Mouse (Mus musculus) forebrain, embryonic 11.5 days (tissue): ENCODE measurements around the gene Appbp2. TPM values are rescaled to one million over a fixed set of nuclear protein-coding genes. Genes with fewer than 3 reads are reported as not detected.

Experiments used
- ATAC-seq: fragments of 200-750 bp; cut with Nextera tagmentation; replicated peaks from 2 replicates; pipeline ENCODE4 v1.8.0; 2017; ENCODE audit warnings: moderate TSS enrichment; ENCODE audit not compliant: low FRiP score
- DNase-seq: peaks from one replicate; pipeline ENCODE4 v3.0.0-alpha.2; 2017; ENCODE audit warnings: low spot score
- H3K27ac ChIP-seq: fragments of 300-500 bp; sonication (generic); 2 replicates; pipeline ENCODE4 v1.5.1; 2014; ENCODE audit warnings: low read depth, low read length
- H3K27me3 ChIP-seq: fragments of 300-500 bp; sonication (generic); 2 replicates; pipeline ENCODE4 v1.6.1; 2014; ENCODE audit warnings: mild to moderate bottlenecking, low read length, mixed read lengths; ENCODE audit not compliant: control insufficient read depth, insufficient read depth
- H3K36me3 ChIP-seq: fragments of 300-500 bp; sonication (generic); 2 replicates; pipeline ENCODE4 v1.6.1; 2014; ENCODE audit warnings: mild to moderate bottlenecking, low read length, moderate library complexity, mixed read lengths; ENCODE audit not compliant: control insufficient read depth, insufficient read depth
- H3K4me1 ChIP-seq: fragments of 300-500 bp; sonication (generic); replicated peaks from 2 replicates; pipeline ENCODE4 v1.6.1; 2014; ENCODE audit warnings: low read length, mixed read lengths; ENCODE audit not compliant: control insufficient read depth, insufficient read depth
- H3K4me2 ChIP-seq: fragments of 300-500 bp; sonication (generic); 2 replicates; pipeline ENCODE4 v1.6.1; 2014; ENCODE audit warnings: low read depth, mild to moderate bottlenecking, low read length, moderate library complexity, mixed read lengths; ENCODE audit not compliant: severe bottlenecking
- H3K4me3 ChIP-seq: fragments of 300-500 bp; sonication (generic); 2 replicates; pipeline ENCODE4 v1.5.1; 2014; ENCODE audit warnings: low read depth, low read length
- H3K9ac ChIP-seq: fragments of 300-500 bp; sonication (generic); 2 replicates; pipeline ENCODE4 v1.6.1; 2014; ENCODE audit warnings: low read length
- H3K9me3 ChIP-seq: fragments of 300-500 bp; sonication (generic); 2 replicates; pipeline ENCODE4 v1.6.1; 2016; ENCODE audit warnings: low read length, mixed read lengths; ENCODE audit not compliant: control insufficient read depth
- WGBS: fragments of 180-500 bp; shearing (Covaris S2); extraction: QIAGEN DNeasy Blood & Tissue Kit; methylation state at CpG from one replicate; pipeline ENCODE4 v1.1.7; 2014; 5-methylcytosine and 5-hydroxymethylcytosine counted together
- polyA plus RNA-seq: library from polyadenylated mRNA; unstranded; fragments of >200 nt; fragmentation: Nextera tagmentation; extraction: Ambion mirVana; gene quantifications from 2 replicates; pipeline ENCODE4 v1.2.1, GENCODE M21; 2014

Appbp2 gene
- 60.9 and 61.3 TPM in 2 replicates for polyA plus RNA-seq

DNA sequence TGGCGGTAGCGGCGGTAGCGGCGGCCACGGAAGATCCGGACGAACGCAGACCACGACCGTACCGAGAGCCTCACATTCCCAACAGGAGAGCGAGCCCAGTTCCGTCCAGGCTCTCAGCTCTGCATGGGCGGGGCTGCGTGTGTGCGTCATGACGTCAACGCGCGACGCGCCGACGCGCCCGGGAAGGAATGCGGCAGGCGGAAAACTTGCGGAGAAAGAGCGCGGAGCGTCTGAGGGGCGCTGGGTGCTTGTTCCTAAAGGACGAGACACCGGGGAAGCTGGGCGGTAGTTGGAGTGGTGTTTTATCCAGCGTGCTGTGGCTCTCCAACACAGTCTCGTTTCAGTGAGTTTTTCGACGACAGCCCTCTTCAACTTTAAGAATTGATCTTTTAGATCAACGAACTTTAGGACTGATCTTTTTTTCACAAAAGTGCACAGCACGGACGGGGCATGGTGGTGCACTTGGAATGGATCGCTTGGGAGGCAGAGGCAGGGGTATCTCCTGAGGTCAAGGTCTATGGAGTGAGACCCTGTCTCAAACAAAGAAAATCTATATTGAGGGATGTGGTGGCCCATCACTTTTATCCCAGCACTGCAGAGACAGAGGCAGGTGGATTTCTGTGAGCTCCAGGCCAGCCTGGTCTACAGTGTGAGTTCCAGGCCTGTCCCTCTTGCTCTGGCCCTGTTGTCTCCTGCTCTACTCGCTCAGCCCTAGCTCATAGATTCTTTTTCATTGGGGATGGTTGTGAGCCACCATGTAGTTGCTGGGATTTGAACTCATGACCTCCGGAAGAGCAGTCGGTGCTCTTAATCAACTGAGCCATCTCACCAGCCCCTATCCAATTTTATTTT, at the start of gene Appbp2:
Gene Appbp2, minus strand, starts transcription at position 141 of the 852 bp plus-strand sequence.
- H3K9me3 ChIP-seq = no peaks in the 10 kb centered on the region
- peak; percentile 97 for DNase-seq
- H3K4me1 ChIP-seq = no peaks in the 10 kb centered on the region
- peak within 1 kb of the TSS; percentile 71 for H3K4me2 ChIP-seq
- no peaks in the 10 kb centered on the region for H3K27me3 ChIP-seq
- peak; percentile 97 for ATAC-seq
- H3K27ac ChIP-seq = peak within 1 kb of the TSS; percentile 99
- H3K4me3 ChIP-seq = peak within 1 kb of the TSS; percentile 99
- 6% methylated on average over 48 of the region's 48 CpGs for WGBS
- H3K36me3 ChIP-seq = no peaks in the 10 kb centered on the region
- peak within 1 kb of the TSS; percentile 95 for H3K9ac ChIP-seq

DNA sequence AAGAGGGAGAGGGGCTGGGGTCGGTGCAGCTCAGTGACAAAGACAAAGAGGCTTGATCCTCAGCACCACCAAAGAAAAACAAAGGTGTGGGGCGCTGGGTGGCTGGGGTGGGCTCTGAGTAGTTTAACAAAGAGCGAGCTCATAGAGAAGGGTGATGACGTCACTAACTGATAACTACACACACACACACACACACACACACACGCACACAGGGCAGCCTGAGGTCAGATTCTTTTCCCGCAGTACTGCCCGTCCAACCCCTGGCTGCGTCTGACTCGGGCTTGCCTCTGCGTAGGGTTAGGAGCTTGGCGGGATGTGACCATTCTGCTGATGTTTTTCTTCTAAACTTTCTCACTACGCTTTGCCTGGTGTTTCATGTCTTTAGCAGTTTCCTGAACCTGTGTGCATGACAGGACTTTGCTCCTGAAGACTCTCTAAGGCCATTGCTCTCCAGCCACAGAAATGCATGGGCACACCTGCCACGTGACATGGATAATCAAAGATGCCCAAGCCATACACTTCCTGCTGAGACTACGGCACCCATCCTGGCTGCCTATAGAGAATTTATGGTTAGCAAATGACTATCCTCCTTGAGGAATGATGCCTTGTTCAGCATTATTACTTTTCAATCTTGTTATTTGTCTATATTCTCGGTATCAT, 46.4 kb upstream of the Appbp2 start:
- Histone ChIP-seq H3K4me1 (no peaks in the 10 kb centered on the region), H3K27ac (no peak overlapping the region), H3K9me3 (no peaks in the 10 kb centered on the region), H3K36me3 (no peaks in the 10 kb centered on the region), H3K9ac (no peak overlapping the region), H3K4me2 (no peak overlapping the region), H3K4me3 (no peak overlapping the region), H3K27me3 (no peaks in the 10 kb centered on the region)
- DNase-seq (no peak), ATAC-seq (no peak)
- WGBS = 87% methylated on average over 15 of the region's 15 CpGs

DNA sequence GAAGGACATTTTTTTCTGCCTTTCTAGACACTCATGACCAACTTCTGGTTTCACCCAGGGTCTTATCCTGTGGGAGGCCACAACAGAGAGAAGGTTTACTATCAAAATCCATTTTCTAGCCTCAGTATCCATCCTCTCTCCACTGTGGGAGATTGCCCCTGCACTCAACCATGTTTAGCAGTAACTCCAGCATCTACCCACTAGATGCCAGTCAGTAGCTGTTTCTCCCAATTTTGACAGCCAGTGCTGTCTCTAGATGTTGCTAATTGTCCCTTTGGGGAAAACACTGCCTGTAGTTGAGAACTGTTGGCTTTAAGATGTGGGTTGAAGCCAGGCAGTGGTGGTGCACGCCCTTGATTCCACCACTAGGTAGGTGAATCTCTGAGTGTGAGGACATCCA, 43.2 kb upstream of the Appbp2 start:
- Histone ChIP-seq H3K27me3 (no peaks in the 10 kb centered on the region), H3K9me3 (no peaks in the 10 kb centered on the region; the same call in 1 of the 2 replicates), H3K9ac (no peak overlapping the region), H3K27ac (no peak overlapping the region), H3K4me1 (no peaks in the 10 kb centered on the region), H3K36me3 (no peaks in the 10 kb centered on the region), H3K4me3 (no peak overlapping the region), H3K4me2 (no peak overlapping the region)
- DNase-seq (no peak), ATAC-seq (no peak)
- 81% methylated on average over 1 of the region's 1 CpGs for WGBS

DNA sequence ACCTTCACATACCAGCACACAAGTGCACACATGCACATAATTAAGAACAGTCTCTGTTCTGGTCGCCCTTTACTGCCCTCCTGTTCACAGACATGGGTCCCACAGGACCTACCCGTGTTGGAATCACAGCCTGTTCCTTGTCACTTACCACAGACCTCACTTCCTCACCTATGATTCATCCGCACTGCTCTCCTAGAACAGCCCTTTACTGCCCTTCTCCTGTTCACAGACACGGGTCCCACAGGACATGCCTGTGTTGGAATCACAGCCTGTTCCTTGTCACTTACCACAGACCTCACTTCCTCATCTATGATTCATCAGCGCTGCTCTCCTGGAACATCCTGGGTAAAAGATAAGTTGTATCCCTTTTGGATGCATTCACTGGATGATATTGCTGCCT, 42.7 kb upstream of the Appbp2 start:
- H3K4me3 ChIP-seq = no peak overlapping the region
- no peaks in the 10 kb centered on the region for H3K4me1 ChIP-seq
- no peak overlapping the region for H3K4me2 ChIP-seq
- no peaks in the 10 kb centered on the region for H3K27me3 ChIP-seq
- H3K9me3 ChIP-seq = no peaks in the 10 kb centered on the region; the same call in 1 of the 2 replicates
- no peak overlapping the region for H3K9ac ChIP-seq
- 79% methylated on average over 5 of the region's 5 CpGs for whole genome bisulfite sequencing
- no peak for ATAC-seq
- no peak overlapping the region for H3K27ac ChIP-seq
- no peaks in the 10 kb centered on the region for H3K36me3 ChIP-seq
- DNase-seq = no peak

DNA sequence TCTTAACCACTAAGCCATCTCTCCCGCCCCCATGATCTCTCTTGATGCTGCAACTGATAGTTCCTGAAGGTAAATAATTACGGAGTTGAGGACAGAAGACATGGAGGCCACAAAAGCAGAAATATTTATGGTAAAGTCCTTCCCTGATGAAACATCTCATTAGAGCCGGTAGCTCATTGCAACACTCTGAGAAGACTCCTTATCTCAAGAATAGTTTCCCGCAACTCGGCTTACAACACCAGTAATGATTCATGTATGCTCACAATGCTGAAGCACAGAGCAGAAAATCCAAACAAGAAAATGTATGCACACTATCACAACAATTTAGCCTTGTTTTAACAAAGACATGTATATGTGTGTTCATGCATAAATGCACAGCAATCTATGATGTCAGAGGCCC, 40.2 kb upstream of the Appbp2 start:
- Histone ChIP-seq H3K9ac (no peak overlapping the region), H3K9me3 (no peaks in the 10 kb centered on the region; the same call in 1 of the 2 replicates), H3K27ac (no peak overlapping the region), H3K4me2 (no peak overlapping the region), H3K27me3 (no peaks in the 10 kb centered on the region), H3K4me1 (no peaks in the 10 kb centered on the region), H3K4me3 (no peak overlapping the region), H3K36me3 (no peaks in the 10 kb centered on the region)
- no peak for DNase-seq
- ATAC-seq = no peak
- 92% methylated on average over 5 of the region's 5 CpGs for WGBS

DNA sequence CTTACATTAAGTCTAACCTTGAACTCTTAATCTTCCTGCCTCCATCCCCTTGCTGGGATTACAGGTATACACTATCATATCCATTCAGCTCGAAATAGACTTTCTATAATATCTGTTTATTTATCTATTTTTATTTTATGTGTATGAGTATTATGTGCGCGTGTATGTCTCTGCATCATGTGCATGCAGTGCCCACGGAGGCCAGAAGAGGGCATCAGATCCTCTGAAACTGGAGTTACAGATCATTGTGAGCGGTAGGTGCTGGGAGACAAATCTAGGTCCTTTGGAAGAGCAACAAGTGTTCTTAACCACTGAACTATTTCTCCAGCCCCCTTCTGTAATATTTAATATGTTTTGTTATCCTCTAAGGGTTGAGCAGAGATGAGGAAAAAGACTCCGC, 38.4 kb upstream of the Appbp2 start:
- H3K27me3 ChIP-seq = no peaks in the 10 kb centered on the region
- H3K9ac ChIP-seq = no peak overlapping the region
- no peaks in the 10 kb centered on the region for H3K36me3 ChIP-seq
- DNase-seq (no peak), ATAC-seq (no peak)
- WGBS = 68% methylated on average over 6 of the region's 6 CpGs
- H3K27ac ChIP-seq = no peak overlapping the region
- no peaks in the 10 kb centered on the region; the same call in 1 of the 2 replicates for H3K9me3 ChIP-seq
- no peak overlapping the region for H3K4me3 ChIP-seq
- no peaks in the 10 kb centered on the region for H3K4me1 ChIP-seq
- no peak overlapping the region for H3K4me2 ChIP-seq

DNA sequence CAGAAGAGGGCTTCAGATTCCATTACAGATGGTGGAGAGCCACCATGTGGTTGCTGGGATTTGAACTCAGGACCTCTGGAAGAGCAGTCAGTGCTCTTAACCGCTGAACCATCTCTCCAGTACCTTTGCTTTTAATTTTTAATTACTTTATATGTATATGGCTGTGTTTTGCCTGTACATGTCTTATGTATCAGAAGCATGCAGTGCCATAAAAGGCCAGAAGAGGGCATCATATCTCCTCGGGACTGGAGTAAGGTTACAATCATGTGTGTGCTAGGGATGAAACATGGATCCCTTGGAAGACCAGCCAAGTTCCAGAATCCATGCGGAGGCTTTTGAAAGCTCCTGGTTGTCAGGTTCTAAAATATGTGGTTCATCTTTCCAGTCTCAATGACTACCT, 35.7 kb upstream of the Appbp2 start:
- no peaks in the 10 kb centered on the region; the same call in 1 of the 2 replicates for H3K9me3 ChIP-seq
- H3K36me3 ChIP-seq = no peaks in the 10 kb centered on the region
- WGBS = 57% methylated on average over 3 of the region's 3 CpGs
- no peak overlapping the region for H3K9ac ChIP-seq
- H3K27me3 ChIP-seq = no peaks in the 10 kb centered on the region
- H3K4me3 ChIP-seq = no peak overlapping the region
- no peaks in the 10 kb centered on the region for H3K4me1 ChIP-seq
- no peak for ATAC-seq
- no peak overlapping the region for H3K27ac ChIP-seq
- H3K4me2 ChIP-seq = no peak overlapping the region
- DNase-seq = peak; percentile 55

DNA sequence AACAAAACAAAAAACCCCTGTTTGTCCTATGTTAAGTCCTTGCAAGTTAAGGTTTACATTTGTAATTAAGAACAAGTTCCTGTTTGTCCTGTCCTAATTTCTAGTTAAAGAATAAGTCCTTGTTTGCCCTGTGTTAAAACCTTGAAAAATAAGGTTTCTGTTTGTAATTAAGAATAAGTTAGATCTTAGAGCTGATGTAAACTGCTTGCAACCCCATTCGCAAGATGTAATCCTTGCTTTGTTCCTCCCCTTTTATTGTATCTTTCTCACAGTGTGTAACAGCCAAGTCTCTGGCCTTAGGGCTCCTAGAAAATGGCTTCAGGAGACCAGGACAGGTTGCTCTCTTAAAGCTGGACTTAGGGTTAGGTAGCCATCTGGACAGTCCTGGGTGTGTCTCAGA, 32.5 kb upstream of the Appbp2 start:
- Histone ChIP-seq H3K9ac (no peak overlapping the region), H3K4me2 (no peak overlapping the region), H3K4me1 (no peaks in the 10 kb centered on the region), H3K4me3 (no peak overlapping the region), H3K36me3 (no peaks in the 10 kb centered on the region), H3K27me3 (no peaks in the 10 kb centered on the region), H3K9me3 (no peaks in the 10 kb centered on the region), H3K27ac (no peak overlapping the region)
- 71% methylated on average over 1 of the region's 1 CpGs for WGBS
- DNase-seq (no peak), ATAC-seq (no peak)
